Mouse (Mus musculus) spleen, adult 2 months (tissue): ENCODE measurements around the gene Hrk.

Experiments
- CTCF ChIP-seq: fragments of 200-500 bp; IDR thresholded peaks from 2 replicates; pipeline ENCODE4 v1.5.1; 2011; ENCODE audit warnings: mild to moderate bottlenecking, inconsistent platforms; ENCODE audit not compliant: insufficient read depth, insufficient read length, insufficient replicate concordance; ENCODE audit errors: extremely low read depth
- POLR2A ChIP-seq: fragments of 200-500 bp; IDR thresholded peaks from 2 replicates; pipeline ENCODE4 v1.6.1; 2011; ENCODE audit warnings: low read depth, low read length, inconsistent platforms

- TF ChIP-seq CTCF (no peak), POLR2A (no peak)
These were observed 14.7 kb upstream of the Hrk start for GRCm38 (mm10) chr5:118149711-118150110.
